Mouse (Mus musculus) forebrain, embryonic 11.5 days (tissue): ENCODE measurements at regions not wholly inside any gene's neighbourhood (a gene's known extent, or its start where the extent isn't known, plus 50 kb on each side); places are given as distances from the start of the nearest gene placed in this dataset.
"Not testable (repeated sequence)": the region's sequence is repeated elsewhere in the genome, so short reads cannot be mapped to it uniquely, and the experiment has no call there.

Experiments used
- ATAC-seq: fragments of 200-750 bp; cut with Nextera tagmentation; replicated peaks from 2 replicates; pipeline ENCODE4 v1.8.0; 2017; ENCODE audit warnings: moderate TSS enrichment; ENCODE audit not compliant: low FRiP score
- DNase-seq: peaks from one replicate; pipeline ENCODE4 v3.0.0-alpha.2; 2017; ENCODE audit warnings: low spot score
- H3K27ac ChIP-seq: fragments of 300-500 bp; sonication (generic); 2 replicates; pipeline ENCODE4 v1.5.1; 2014; ENCODE audit warnings: low read depth, low read length
- H3K27me3 ChIP-seq: fragments of 300-500 bp; sonication (generic); 2 replicates; pipeline ENCODE4 v1.6.1; 2014; ENCODE audit warnings: mild to moderate bottlenecking, low read length, mixed read lengths; ENCODE audit not compliant: control insufficient read depth, insufficient read depth
- H3K36me3 ChIP-seq: fragments of 300-500 bp; sonication (generic); 2 replicates; pipeline ENCODE4 v1.6.1; 2014; ENCODE audit warnings: mild to moderate bottlenecking, low read length, moderate library complexity, mixed read lengths; ENCODE audit not compliant: control insufficient read depth, insufficient read depth
- H3K4me1 ChIP-seq: fragments of 300-500 bp; sonication (generic); replicated peaks from 2 replicates; pipeline ENCODE4 v1.6.1; 2014; ENCODE audit warnings: low read length, mixed read lengths; ENCODE audit not compliant: control insufficient read depth, insufficient read depth
- H3K4me2 ChIP-seq: fragments of 300-500 bp; sonication (generic); 2 replicates; pipeline ENCODE4 v1.6.1; 2014; ENCODE audit warnings: low read depth, mild to moderate bottlenecking, low read length, moderate library complexity, mixed read lengths; ENCODE audit not compliant: severe bottlenecking
- H3K4me3 ChIP-seq: fragments of 300-500 bp; sonication (generic); 2 replicates; pipeline ENCODE4 v1.5.1; 2014; ENCODE audit warnings: low read depth, low read length
- H3K9ac ChIP-seq: fragments of 300-500 bp; sonication (generic); 2 replicates; pipeline ENCODE4 v1.6.1; 2014; ENCODE audit warnings: low read length
- H3K9me3 ChIP-seq: fragments of 300-500 bp; sonication (generic); 2 replicates; pipeline ENCODE4 v1.6.1; 2016; ENCODE audit warnings: low read length, mixed read lengths; ENCODE audit not compliant: control insufficient read depth
- WGBS: fragments of 180-500 bp; shearing (Covaris S2); extraction: QIAGEN DNeasy Blood & Tissue Kit; methylation state at CpG from one replicate; pipeline ENCODE4 v1.1.7; 2014; 5-methylcytosine and 5-hydroxymethylcytosine counted together

DNA sequence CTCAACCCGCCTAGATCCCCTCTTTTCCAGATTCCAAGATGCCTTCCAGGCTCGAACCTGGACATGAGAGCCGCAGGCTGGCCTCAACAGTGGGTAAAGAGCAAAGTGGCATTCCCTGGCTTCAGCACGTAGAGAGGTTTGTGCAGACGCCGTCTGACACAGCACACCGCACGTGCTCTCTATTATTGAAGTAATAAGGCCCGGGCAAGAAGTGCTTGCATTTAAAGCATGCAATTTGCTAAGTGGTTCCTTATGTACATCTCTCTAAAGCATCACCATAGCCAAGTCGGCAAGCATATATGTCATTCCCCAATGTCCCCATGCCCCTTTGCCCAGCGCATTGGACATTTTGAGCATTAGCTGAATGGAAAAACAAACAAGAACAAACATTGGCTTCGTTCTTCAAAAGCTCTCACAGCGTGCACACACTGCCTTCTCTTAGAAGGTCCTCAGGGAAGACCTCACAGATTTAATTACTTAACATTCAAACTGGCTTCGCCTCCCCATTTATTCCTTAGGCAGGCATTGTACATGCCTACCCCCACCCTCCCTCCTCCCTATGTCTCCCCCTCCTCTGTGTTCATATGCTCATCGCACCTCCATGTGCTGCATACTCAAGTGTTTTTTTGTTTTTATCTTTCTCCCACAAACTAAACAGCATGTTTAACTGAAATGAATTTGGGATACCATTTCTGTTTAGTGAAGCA, 273.9 kb downstream of the Samd5 start:
- 80% methylated on average over 15 of the region's 15 CpGs for WGBS
- Histone ChIP-seq H3K4me2 (no peak overlapping the region), H3K9me3 (no peaks in the 10 kb centered on the region), H3K27me3 (no peaks in the 10 kb centered on the region), H3K4me1 (no peaks in the 10 kb centered on the region), H3K27ac (no peak overlapping the region), H3K4me3 (no peak overlapping the region), H3K9ac (no peak overlapping the region), H3K36me3 (no peaks in the 10 kb centered on the region)
- DNase-seq (no peak), ATAC-seq (no peak)

DNA sequence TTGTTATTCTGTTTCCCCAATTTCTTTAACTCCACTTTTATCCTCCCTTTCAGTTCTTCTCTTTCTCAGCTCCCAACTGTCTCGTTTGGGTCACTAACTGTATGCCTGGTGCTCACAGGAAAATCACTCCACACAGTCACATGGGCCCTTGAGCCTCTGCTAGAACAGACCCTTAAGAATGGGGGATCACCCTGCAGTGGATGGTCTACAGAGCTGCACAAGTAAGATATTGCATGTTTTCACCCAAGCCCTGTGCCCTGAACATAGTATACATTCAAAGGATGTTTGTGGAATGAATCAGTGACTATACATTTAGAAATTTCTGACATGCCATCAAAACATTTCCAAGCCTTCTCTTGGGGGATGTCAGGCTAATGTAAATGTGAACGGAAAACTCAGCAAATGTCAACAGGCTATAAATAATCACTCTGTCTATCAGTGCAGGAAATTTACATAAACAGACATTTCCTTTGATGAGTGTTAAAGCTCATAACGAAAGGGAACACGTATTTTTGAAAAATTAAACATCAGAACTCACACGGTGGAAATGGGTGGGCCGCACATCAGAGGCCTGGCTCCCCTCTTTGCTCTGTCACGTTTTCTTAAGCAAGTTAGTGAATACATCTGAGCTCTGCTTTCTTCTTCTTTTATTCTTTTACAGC, 297.4 kb downstream of the Samd5 start:
- H3K27me3 ChIP-seq: no peaks in the 10 kb centered on the region
- DNase-seq (no peak), ATAC-seq (no peak)
- H3K27ac ChIP-seq: no peak overlapping the region
- WGBS: 72% methylated on average over 7 of the region's 7 CpGs
- no peak overlapping the region for H3K9ac ChIP-seq
- H3K4me3 ChIP-seq: no peak overlapping the region
- H3K4me1 ChIP-seq: no peaks in the 10 kb centered on the region
- H3K4me2 ChIP-seq: no peak overlapping the region
- H3K36me3 ChIP-seq: no peaks in the 10 kb centered on the region
- no peaks in the 10 kb centered on the region for H3K9me3 ChIP-seq

DNA sequence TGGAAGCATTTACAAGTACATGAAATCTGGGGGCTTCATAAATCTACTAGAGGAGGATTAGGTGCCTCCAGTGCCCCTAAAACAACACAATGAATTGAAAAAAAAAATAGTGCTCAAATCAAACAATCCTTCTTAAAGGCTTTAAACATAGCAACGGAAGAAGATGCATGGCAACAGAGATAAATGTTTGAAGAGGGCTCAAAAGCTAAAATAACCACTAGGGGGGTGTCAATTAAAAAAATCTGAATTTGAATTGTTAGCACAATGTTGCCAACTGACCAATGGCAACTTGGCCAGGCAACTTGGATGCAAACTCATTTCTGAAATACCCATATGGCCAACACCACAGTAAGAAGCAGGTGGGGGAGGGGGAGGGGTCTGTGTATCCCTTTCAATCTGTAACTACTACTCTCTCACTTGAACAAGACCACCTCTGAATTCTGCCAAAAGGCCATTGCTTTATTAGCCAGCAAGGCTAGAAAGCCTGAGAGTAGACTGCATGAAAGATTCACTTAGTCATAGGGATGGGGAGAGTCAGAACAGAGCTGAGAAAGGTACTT, 312.6 kb downstream of the Samd5 start:
- Histone ChIP-seq H3K4me2 (no peak overlapping the region), H3K9ac (no peak overlapping the region), H3K9me3 (no peaks in the 10 kb centered on the region), H3K4me3 (no peak overlapping the region), H3K27me3 (no peaks in the 10 kb centered on the region), H3K27ac (no peak overlapping the region), H3K36me3 (no peaks in the 10 kb centered on the region), H3K4me1 (no peaks in the 10 kb centered on the region)
- ATAC-seq (no peak), DNase-seq (no peak)
- WGBS: 70% methylated on average over 1 of the region's 1 CpGs

DNA sequence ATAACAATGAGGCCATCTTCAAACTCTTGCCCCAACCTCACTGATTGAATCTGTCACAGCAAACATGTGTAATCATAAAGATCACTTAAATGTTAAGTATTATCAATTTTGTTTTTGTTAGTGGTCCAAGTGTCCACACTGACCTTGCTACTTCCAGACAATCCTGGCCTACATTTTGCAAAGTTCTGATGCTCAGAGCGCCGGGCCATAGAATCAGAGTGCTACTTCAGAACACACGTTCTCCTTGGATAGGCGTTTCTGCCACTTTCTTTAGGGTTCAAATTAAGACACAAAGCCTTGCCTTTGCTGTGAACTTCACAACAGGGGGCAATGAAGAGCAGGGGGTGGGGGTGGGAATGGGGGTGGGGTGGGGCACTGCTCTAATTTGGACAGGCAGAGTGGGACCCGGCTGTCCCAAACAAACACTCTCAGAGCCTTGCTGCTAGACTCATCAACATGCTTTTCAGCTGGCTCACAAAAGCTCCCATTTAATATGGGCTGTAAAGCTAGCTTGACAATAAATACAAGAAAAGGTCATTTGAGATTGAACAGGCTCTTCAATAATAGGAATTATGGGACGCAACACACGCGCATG, 336.7 kb downstream of the Samd5 start:
- no peak overlapping the region for H3K9ac ChIP-seq
- H3K36me3 ChIP-seq: no peaks in the 10 kb centered on the region
- H3K4me1 ChIP-seq: 0 out of 2 replicates have a peak, but pooled peaks cover 3% of the 10 kb centered on the region
- 34% methylated on average over 8 of the region's 8 CpGs for WGBS
- ATAC-seq: peak; percentile 81
- H3K4me3 ChIP-seq: no peak overlapping the region
- no peak overlapping the region for H3K27ac ChIP-seq
- no peaks in the 10 kb centered on the region for H3K9me3 ChIP-seq
- no peaks in the 10 kb centered on the region for H3K27me3 ChIP-seq
- H3K4me2 ChIP-seq: no peak overlapping the region
- peak; percentile 55 for DNase-seq

DNA sequence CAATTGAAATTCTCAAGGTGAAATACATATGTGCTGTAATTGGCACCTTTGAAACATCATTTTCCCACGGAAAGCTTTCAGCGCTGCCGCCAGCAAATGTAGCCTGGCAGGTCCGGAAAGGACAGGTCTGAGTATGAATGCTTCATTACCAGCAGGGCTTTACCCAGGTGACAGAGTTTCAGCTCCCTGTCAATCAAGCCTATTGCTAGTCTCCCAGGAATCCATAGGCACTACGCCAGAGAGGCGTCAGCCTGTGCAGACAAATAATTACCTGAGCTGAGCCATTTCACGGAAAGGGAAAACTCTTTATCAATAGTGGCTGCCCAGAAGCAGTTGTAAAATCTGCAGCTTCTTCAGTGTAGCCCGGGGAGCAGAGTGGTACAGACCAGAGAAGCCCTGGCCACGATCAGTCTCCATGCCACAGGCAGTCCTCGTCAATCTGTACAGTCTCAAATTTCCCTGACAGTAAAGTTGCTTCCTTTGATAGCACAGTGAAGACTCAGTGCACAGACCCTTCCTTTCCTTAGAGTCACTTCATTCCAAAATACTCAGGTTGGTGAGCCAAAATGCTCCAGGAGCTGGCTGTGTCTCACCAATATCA, 340.7 kb downstream of the Samd5 start:
- DNase-seq (no peak), ATAC-seq (no peak)
- no peak overlapping the region for H3K27ac ChIP-seq
- no peak overlapping the region for H3K9ac ChIP-seq
- peaks cover 6% of the 10 kb centered on the region; the same call in 1 of the 2 replicates for H3K4me1 ChIP-seq
- H3K9me3 ChIP-seq: no peaks in the 10 kb centered on the region
- no peaks in the 10 kb centered on the region for H3K36me3 ChIP-seq
- no peak overlapping the region for H3K4me3 ChIP-seq
- H3K27me3 ChIP-seq: no peaks in the 10 kb centered on the region
- 70% methylated on average over 10 of the region's 10 CpGs for WGBS
- H3K4me2 ChIP-seq: no peak overlapping the region

DNA sequence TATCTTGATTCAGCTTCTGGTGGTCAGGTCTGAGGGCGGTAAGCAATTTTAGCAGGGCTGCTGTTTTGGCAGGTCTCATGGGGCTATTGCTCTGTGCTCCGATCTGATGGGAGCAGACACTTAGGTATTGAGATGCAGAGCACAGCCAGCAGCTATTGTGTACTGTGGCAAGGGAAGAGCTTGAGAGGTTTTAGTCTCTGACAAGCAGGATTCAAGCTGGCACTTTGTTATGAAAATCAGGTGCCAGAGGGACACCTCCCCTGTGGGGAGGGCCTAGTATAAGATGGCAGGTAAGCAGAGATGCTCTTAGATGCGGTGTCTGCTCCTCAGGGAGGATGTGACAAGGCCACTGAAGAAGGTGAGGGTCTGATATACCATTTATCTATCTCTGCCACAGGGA, 343.3 kb downstream of the Samd5 start:
- WGBS: 11% methylated on average over 3 of the region's 3 CpGs
- no peak for DNase-seq
- Histone ChIP-seq H3K27ac (no peak overlapping the region), H3K27me3 (no peaks in the 10 kb centered on the region), H3K4me1 (peaks cover 4% of the 10 kb centered on the region; the same call in 1 of the 2 replicates), H3K9ac (no peak overlapping the region), H3K36me3 (no peaks in the 10 kb centered on the region), H3K4me2 (no peak overlapping the region), H3K9me3 (no peaks in the 10 kb centered on the region; the same call in 1 of the 2 replicates), H3K4me3 (no peak overlapping the region)
- ATAC-seq: no peak

DNA sequence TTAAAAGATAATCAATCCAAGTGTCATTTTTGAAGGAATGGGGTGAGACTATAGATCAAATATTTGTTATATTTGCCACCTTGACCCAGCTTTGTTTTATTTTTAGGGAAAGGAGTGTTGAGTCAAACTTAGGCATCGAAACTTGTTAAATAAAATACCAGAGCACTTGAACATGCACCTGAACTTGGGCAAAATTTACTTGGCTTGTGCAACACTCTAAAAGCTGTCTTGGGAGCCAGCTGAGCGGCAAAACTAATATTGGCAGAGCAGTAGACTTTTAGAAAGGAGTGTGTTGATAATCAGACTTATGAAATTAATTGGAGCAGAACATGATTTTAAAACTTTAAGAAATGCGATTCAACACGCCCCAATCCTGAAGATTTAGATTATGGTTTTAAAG, 346.7 kb downstream of the Samd5 start:
- H3K4me3 ChIP-seq: no peak overlapping the region
- no peak overlapping the region for H3K4me2 ChIP-seq
- no peak overlapping the region for H3K27ac ChIP-seq
- no peaks in the 10 kb centered on the region; the same call in 1 of the 2 replicates for H3K9me3 ChIP-seq
- H3K27me3 ChIP-seq: no peaks in the 10 kb centered on the region
- no peak overlapping the region for H3K9ac ChIP-seq
- DNase-seq (no peak), ATAC-seq (no peak)
- WGBS: 91% methylated on average over 4 of the region's 4 CpGs
- peaks cover 4% of the 10 kb centered on the region; the same call in 1 of the 2 replicates for H3K4me1 ChIP-seq
- no peaks in the 10 kb centered on the region for H3K36me3 ChIP-seq

DNA sequence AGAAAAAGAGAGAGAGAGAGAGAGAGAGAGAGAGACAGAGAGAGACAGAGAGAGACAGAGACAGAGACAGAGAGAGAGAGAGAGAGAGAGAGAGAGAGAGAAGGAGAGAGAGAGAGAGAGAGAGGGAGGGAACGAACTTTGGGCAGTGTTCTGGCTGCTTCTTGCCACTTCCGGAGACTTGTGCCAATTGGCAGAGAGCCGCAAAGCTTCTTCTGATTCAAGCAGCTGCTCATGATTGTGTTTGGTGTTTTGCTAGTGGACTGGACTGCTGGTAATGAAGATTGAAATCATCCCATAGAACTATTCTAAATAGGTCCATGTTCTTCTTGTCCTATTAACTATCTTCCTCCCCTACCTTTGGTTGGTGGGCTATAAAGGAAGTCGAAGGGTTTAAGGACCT, 347.1 kb downstream of the Samd5 start:
- H3K4me3 ChIP-seq, H3K36me3 ChIP-seq, H3K9me3 ChIP-seq, H3K9ac ChIP-seq, H3K27me3 ChIP-seq, DNase-seq, H3K4me2 ChIP-seq, H3K27ac ChIP-seq, H3K4me1 ChIP-seq, ATAC-seq: not testable (repeated sequence)
- WGBS: 93% methylated on average over 4 of the region's 4 CpGs
